ENCODE assay signal across 22 mouse cellular contexts in the genomic region with DNA sequence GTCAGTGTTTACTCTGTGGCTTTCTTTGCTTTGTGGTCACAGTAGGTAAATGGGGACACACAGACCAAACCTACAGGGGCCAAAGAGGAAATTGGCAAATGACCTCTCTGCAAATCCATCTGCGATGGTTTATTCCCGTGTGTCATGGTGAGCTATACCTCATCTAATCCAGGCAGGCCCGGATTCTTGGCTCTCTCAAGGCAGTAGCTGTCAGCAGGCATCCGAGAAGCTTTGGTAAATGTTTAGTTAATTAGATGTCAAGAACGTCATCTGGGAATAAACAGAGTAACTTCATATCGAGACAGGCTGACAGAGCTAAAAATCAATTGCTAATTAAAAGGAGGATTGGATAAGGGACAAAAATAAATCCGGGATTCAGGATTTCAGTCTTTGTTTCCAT.
DNase-seq lines count a peak whose midpoint lies in the region; ATAC-seq and TF ChIP-seq lines count a peak whose summit lies in the region.
"Had no signal": no experiment of that assay in that cellular context is flagged by ENCODE, and none has a peak within 500 bp of the region (broad histone marks: within the 10 kb centered on the region; RNA-seq: fewer than 3 reads in every experiment).

No protein-coding gene starts in this region.

- H3K4me3 ChIP-seq in forebrain, postnatal 0 days (ENCODE audit: low read depth, low read length), result no peak overlapping the region
- H3K4me3 ChIP-seq in forebrain, embryonic 15.5 days, result no peak overlapping the region
- H3K4me3 ChIP-seq in midbrain, embryonic 11.5 days (ENCODE audit: low read depth, low read length), result no peak overlapping the region
- no peak overlapping the region for H3K4me3 ChIP-seq in midbrain, embryonic 13.5 days (replicated peaks)
- H3K4me3 ChIP-seq: forebrain, embryonic 12.5 days; heart, adult 2 months; heart, embryonic 10.5 days; heart, embryonic 13.5 days; hindbrain, embryonic 12.5 days had no signal

- 0 out of 2 replicates have a peak, but pooled peaks cover 4% of the 10 kb centered on the region for H3K4me1 ChIP-seq in forebrain, postnatal 0 days (ENCODE audit: insufficient read depth)
- peaks cover 23% of the 10 kb centered on the region for H3K4me1 ChIP-seq in forebrain, embryonic 15.5 days
- peaks cover 17% of the 10 kb centered on the region for H3K4me1 ChIP-seq in midbrain, embryonic 11.5 days (ENCODE audit: control insufficient read depth, insufficient read depth, low read length)
- H3K4me1 ChIP-seq in midbrain, embryonic 13.5 days (replicated peaks), result peaks cover 77% of the 10 kb centered on the region
- H3K4me1 ChIP-seq: heart, embryonic 10.5 days; heart, embryonic 13.5 days had no signal

- peaks cover 9% of the 10 kb centered on the region for H3K27me3 ChIP-seq in forebrain, postnatal 0 days (ENCODE audit: insufficient read depth, low read length)
- peaks cover 10% of the 10 kb centered on the region for H3K27me3 ChIP-seq in forebrain, embryonic 15.5 days
- no peaks in the 10 kb centered on the region for H3K27me3 ChIP-seq in midbrain, embryonic 11.5 days (ENCODE audit: control insufficient read depth, insufficient read depth, low read length)
- H3K27me3 ChIP-seq in midbrain, embryonic 13.5 days, result peaks cover 9% of the 10 kb centered on the region; the same call in 1 of the 2 replicates
- H3K27me3 ChIP-seq: heart, embryonic 13.5 days had no signal

- WGBS in forebrain, postnatal 0 days, result 24% methylated on average over 7 of the region's 7 CpGs
- WGBS in forebrain, embryonic 15.5 days, result 26% methylated on average over 7 of the region's 7 CpGs
- WGBS in midbrain, embryonic 11.5 days, result 70% methylated on average over 7 of the region's 7 CpGs
- 45% methylated on average over 7 of the region's 7 CpGs for WGBS in midbrain, embryonic 13.5 days

- H3K4me2 ChIP-seq in forebrain, postnatal 0 days (ENCODE audit: low read depth), result no peak overlapping the region
- H3K4me2 ChIP-seq in forebrain, embryonic 15.5 days (replicated peaks), result no peak overlapping the region
- H3K4me2 ChIP-seq in midbrain, embryonic 11.5 days, result no peak overlapping the region
- no peak overlapping the region for H3K4me2 ChIP-seq in midbrain, embryonic 13.5 days (replicated peaks)
- H3K4me2 ChIP-seq: forebrain, embryonic 12.5 days; heart, embryonic 13.5 days; hindbrain, embryonic 12.5 days had no signal

- DNase-seq in forebrain, postnatal 0 days, result peak; percentile 34
- DNase-seq in midbrain, embryonic 11.5 days (ENCODE audit: low spot score, missing footprints), result peak; percentile 61
- peak; percentile 3 for DNase-seq in retina, embryonic 14.5 days (ENCODE audit: low spot score)
- no peak for DNase-seq in retina, postnatal 1 day
- no peak for DNase-seq in left cerebral cortex, adult 11 months (ENCODE audit: low spot score)
- DNase-seq: adrenal gland, adult 8-10 months; adrenal gland, postnatal 25 days; cerebellum, adult 18-20 months; cerebellum, adult 9-10 months; gastrocnemius, postnatal 10 days; gastrocnemius, postnatal 36 days; heart, adult 2 months; heart, postnatal 14 days; heart, postnatal 4 days had no signal

- TF ChIP-seq CTCF in forebrain, postnatal 0 days (IDR thresholded peaks at IDR 0.05; ENCODE audit: low read depth), result no peak

- H3K36me3 ChIP-seq in forebrain, postnatal 0 days (ENCODE audit: insufficient read depth), result no peaks in the 10 kb centered on the region
- no peaks in the 10 kb centered on the region for H3K36me3 ChIP-seq in forebrain, embryonic 15.5 days
- H3K36me3 ChIP-seq in midbrain, embryonic 11.5 days (ENCODE audit: control insufficient read depth, insufficient read depth, low read length), result no peaks in the 10 kb centered on the region
- H3K36me3 ChIP-seq in midbrain, embryonic 13.5 days, result no peaks in the 10 kb centered on the region
- H3K36me3 ChIP-seq: forebrain, embryonic 12.5 days; heart, embryonic 10.5 days; heart, embryonic 13.5 days; hindbrain, embryonic 12.5 days had no signal

- H3K9me3 ChIP-seq in forebrain, postnatal 0 days (ENCODE audit: low read length), result no peaks in the 10 kb centered on the region
- no peaks in the 10 kb centered on the region for H3K9me3 ChIP-seq in forebrain, embryonic 15.5 days
- H3K9me3 ChIP-seq in midbrain, embryonic 11.5 days (ENCODE audit: control insufficient read depth, low read length), result no peaks in the 10 kb centered on the region
- H3K9me3 ChIP-seq in midbrain, embryonic 13.5 days, result no peaks in the 10 kb centered on the region
- H3K9me3 ChIP-seq: forebrain, embryonic 12.5 days; heart, embryonic 10.5 days; heart, embryonic 13.5 days; hindbrain, embryonic 12.5 days had no signal

- no peak overlapping the region for H3K9ac ChIP-seq in forebrain, postnatal 0 days
- H3K9ac ChIP-seq in forebrain, embryonic 15.5 days (replicated peaks), result no peak overlapping the region
- H3K9ac ChIP-seq in midbrain, embryonic 11.5 days (ENCODE audit: low read length), result no peak overlapping the region
- H3K9ac ChIP-seq in midbrain, embryonic 13.5 days (replicated peaks), result no peak overlapping the region
- H3K9ac ChIP-seq: forebrain, embryonic 12.5 days; heart, embryonic 13.5 days; hindbrain, embryonic 12.5 days had no signal

- no peak for ATAC-seq in forebrain, postnatal 0 days
- ATAC-seq in forebrain, embryonic 15.5 days (replicated peaks), result no peak
- ATAC-seq in midbrain, embryonic 11.5 days (ENCODE audit: low FRiP score), result no peak
- no peak for ATAC-seq in midbrain, embryonic 13.5 days
- ATAC-seq: CD4-positive, CD25-positive, alpha-beta regulatory T cell, adult 4 months; intestine, postnatal 0 days had no signal

- H3K27ac ChIP-seq in forebrain, postnatal 0 days (ENCODE audit: low read depth, low read length), result peak overlapping the region; percentile 62; the same call in 1 of the 2 replicates
- no peak overlapping the region for H3K27ac ChIP-seq in forebrain, embryonic 15.5 days (replicated peaks)
- H3K27ac ChIP-seq in midbrain, embryonic 11.5 days (ENCODE audit: low read depth, low read length), result no peak overlapping the region
- H3K27ac ChIP-seq in midbrain, embryonic 13.5 days, result no peak overlapping the region
- H3K27ac ChIP-seq: forebrain, embryonic 12.5 days; heart, adult 2 months; heart, embryonic 10.5 days; heart, embryonic 13.5 days; hindbrain, embryonic 12.5 days had no signal

Comparison
In these comparisons a context has a peak if more than half of its experiments do, and no peak if none do; other contexts are left out.
1. DNase-seq: peak in forebrain, postnatal 0 days (single experiment), midbrain, embryonic 11.5 days (single experiment) and retina, embryonic 14.5 days (single experiment); none in retina, postnatal 1 day (single experiment) and left cerebral cortex, adult 11 months (single experiment).